Mouse (Mus musculus): ENCODE measurements around the gene Slc29a2. TPM values are rescaled to one million over a fixed set of nuclear protein-coding genes. Genes with fewer than 3 reads are reported as not detected.

Gene Slc29a2
- polyA plus RNA-seq, 1 experiment = 8.9 TPM

GRCm38 (mm10) chr19:5048138-5049056 lies 24.7 kb downstream of the Slc29a2 start:
- H3K36me3 ChIP-seq (ENCODE audit: control insufficient read depth, insufficient read depth) = peaks cover 46% of the 10 kb centered on the region
- H3K27me3 ChIP-seq (ENCODE audit: control insufficient read depth, insufficient read depth, insufficient read length) = no peaks in the 10 kb centered on the region
- TF ChIP-seq USF1 (IDR thresholded peaks at IDR 0.05; ENCODE audit: low read depth) = no peak
- no peak for TF ChIP-seq CTCF (IDR thresholded peaks at IDR 0.05; ENCODE audit: control insufficient read depth, insufficient read depth, insufficient read length)
- no peak for TF ChIP-seq MYOG (IDR thresholded peaks at IDR 0.05; ENCODE audit: control insufficient read depth, extremely low read depth, insufficient read length)
- no peak for TF ChIP-seq FOSL1 (IDR thresholded peaks at IDR 0.05; ENCODE audit: insufficient read depth, low read length, poor library complexity, severe bottlenecking)
- TF ChIP-seq CEBPB (IDR thresholded peaks at IDR 0.05; ENCODE audit: low read depth) = no peak
- no peak for TF ChIP-seq MAX (IDR thresholded peaks at IDR 0.05)
- TF ChIP-seq MYOD1 (IDR thresholded peaks at IDR 0.05; ENCODE audit: control insufficient read depth, insufficient read length, low read depth) = no peak
- peaks cover 34% of the 10 kb centered on the region for H3K79me3 ChIP-seq (ENCODE audit: low read depth)
- peaks cover 55% of the 10 kb centered on the region for H3K79me2 ChIP-seq (ENCODE audit: control insufficient read depth, insufficient read depth)
- no peak overlapping the region for H3ac ChIP-seq (ENCODE audit: control insufficient read depth, insufficient read length, low read depth)
- H3K4me3 ChIP-seq (ENCODE audit: insufficient read depth, poor library complexity, severe bottlenecking) = no peak overlapping the region

GRCm38 (mm10) chr19:5049325-5049724 lies 25.7 kb downstream of the Slc29a2 start:
- peaks cover 38% of the 10 kb centered on the region for H3K79me3 ChIP-seq (ENCODE audit: low read depth)
- H3K79me2 ChIP-seq (ENCODE audit: control insufficient read depth, insufficient read depth) = peaks cover 55% of the 10 kb centered on the region
- H3ac ChIP-seq (ENCODE audit: control insufficient read depth, insufficient read length, low read depth) = peak overlapping the region; percentile 7
- TF ChIP-seq FOSL1 (IDR thresholded peaks at IDR 0.05; ENCODE audit: insufficient read depth, low read length, poor library complexity, severe bottlenecking) = no peak
- TF ChIP-seq MAX (IDR thresholded peaks at IDR 0.05) = no peak
- no peak for TF ChIP-seq CEBPB (IDR thresholded peaks at IDR 0.05; ENCODE audit: low read depth)
- no peak for TF ChIP-seq USF1 (IDR thresholded peaks at IDR 0.05; ENCODE audit: low read depth)
- TF ChIP-seq CTCF (IDR thresholded peaks at IDR 0.05; ENCODE audit: control insufficient read depth, insufficient read depth, insufficient read length) = no peak
- TF ChIP-seq MYOD1 (IDR thresholded peaks at IDR 0.05; ENCODE audit: control insufficient read depth, insufficient read length, low read depth) = no peak
- no peak for TF ChIP-seq MYOG (IDR thresholded peaks at IDR 0.05; ENCODE audit: control insufficient read depth, extremely low read depth, insufficient read length)
- no peak overlapping the region for H3K4me3 ChIP-seq (ENCODE audit: insufficient read depth, poor library complexity, severe bottlenecking)
- H3K36me3 ChIP-seq (ENCODE audit: control insufficient read depth, insufficient read depth) = peaks cover 53% of the 10 kb centered on the region
- H3K27me3 ChIP-seq (ENCODE audit: control insufficient read depth, insufficient read depth, insufficient read length) = no peaks in the 10 kb centered on the region

DNA sequence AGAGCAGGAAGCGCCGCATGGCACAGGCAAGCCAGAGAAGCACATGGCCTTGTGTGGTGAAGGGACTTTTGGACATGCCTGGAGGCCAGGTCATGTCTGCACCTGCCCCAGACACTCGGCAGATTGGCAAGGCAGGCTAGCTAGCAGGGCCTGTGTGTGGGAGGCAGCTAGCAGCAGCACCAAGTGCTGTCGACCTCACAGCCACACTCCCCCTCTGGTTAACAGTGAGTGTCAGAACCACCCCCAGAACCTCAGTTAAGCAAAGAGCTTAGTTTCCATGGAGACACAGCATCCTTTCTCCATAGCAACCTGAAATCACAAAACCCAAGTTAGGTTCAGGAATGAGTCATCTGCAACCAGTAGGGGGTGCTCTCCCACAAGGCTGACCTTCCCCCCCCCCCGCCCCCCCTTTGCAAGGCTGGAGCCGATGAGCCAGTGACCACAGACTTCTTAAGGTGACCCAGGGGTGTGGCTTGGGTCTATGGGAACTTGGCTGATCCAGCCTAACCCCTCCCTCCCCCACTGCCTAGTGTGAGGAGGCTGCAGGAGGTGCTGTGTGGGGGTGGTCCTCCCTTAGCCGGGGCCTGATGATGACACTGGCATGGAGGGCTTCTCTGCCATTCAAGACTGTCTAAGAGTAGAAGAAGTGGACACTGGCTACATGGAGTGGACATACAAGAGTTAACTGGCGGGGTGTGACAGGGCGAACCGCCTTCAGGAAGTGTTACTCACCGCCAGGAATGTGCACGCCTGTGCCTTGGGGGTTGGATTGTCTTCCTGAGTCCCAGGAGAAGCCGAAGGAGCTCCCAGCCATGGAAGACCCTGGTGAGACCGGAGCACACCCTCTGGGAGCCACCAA lies 26.6 kb downstream of the Slc29a2 start, which contains the start of gene Rin1:
TSS of gene Rin1 (plus strand) at position 435 of the 859 bp plus-strand sequence.
- H3ac ChIP-seq (ENCODE audit: control insufficient read depth, insufficient read length, low read depth) = peak within 1 kb of the TSS; percentile 87
- H3K4me3 ChIP-seq (ENCODE audit: insufficient read depth, poor library complexity, severe bottlenecking) = peak within 1 kb of the TSS; percentile 84
- peaks cover 43% of the 10 kb centered on the region for H3K79me3 ChIP-seq (ENCODE audit: low read depth)
- TF ChIP-seq USF1 (IDR thresholded peaks at IDR 0.05; ENCODE audit: low read depth) = no peak
- TF ChIP-seq MAX (IDR thresholded peaks at IDR 0.05) = peak; percentile 70
- TF ChIP-seq CTCF (IDR thresholded peaks at IDR 0.05; ENCODE audit: control insufficient read depth, insufficient read depth, insufficient read length) = peak; percentile 25
- peak; percentile 54 for TF ChIP-seq MYOD1 (IDR thresholded peaks at IDR 0.05; ENCODE audit: control insufficient read depth, insufficient read length, low read depth)
- no peaks in the 10 kb centered on the region for H3K27me3 ChIP-seq (ENCODE audit: control insufficient read depth, insufficient read depth, insufficient read length)
- H3K79me2 ChIP-seq (ENCODE audit: control insufficient read depth, insufficient read depth) = peaks cover 57% of the 10 kb centered on the region
- H3K36me3 ChIP-seq (ENCODE audit: control insufficient read depth, insufficient read depth) = peaks cover 60% of the 10 kb centered on the region

- peak overlapping the region; percentile 87 for H3ac ChIP-seq (ENCODE audit: control insufficient read depth, insufficient read length, low read depth)
- peaks cover 63% of the 10 kb centered on the region for H3K36me3 ChIP-seq (ENCODE audit: control insufficient read depth, insufficient read depth)
- no peaks in the 10 kb centered on the region for H3K27me3 ChIP-seq (ENCODE audit: control insufficient read depth, insufficient read depth, insufficient read length)
- no peak for TF ChIP-seq CTCF (IDR thresholded peaks at IDR 0.05; ENCODE audit: control insufficient read depth, insufficient read depth, insufficient read length)
- TF ChIP-seq MAX (IDR thresholded peaks at IDR 0.05) = peak; percentile 56
- TF ChIP-seq FOSL1 (IDR thresholded peaks at IDR 0.05; ENCODE audit: insufficient read depth, low read length, poor library complexity, severe bottlenecking) = no peak
- peaks cover 56% of the 10 kb centered on the region for H3K79me2 ChIP-seq (ENCODE audit: control insufficient read depth, insufficient read depth)
- H3K4me3 ChIP-seq (ENCODE audit: insufficient read depth, poor library complexity, severe bottlenecking) = peak overlapping the region; percentile 84
- H3K79me3 ChIP-seq (ENCODE audit: low read depth) = peaks cover 43% of the 10 kb centered on the region
Measured at GRCm38 (mm10) chr19:5051031-5051430, 27.4 kb downstream of the Slc29a2 start.

- H3K36me3 ChIP-seq (ENCODE audit: control insufficient read depth, insufficient read depth) = peaks cover 61% of the 10 kb centered on the region
- H3ac ChIP-seq (ENCODE audit: control insufficient read depth, insufficient read length, low read depth) = peak overlapping the region; percentile 87
- no peak for TF ChIP-seq MYOD1 (IDR thresholded peaks at IDR 0.05; ENCODE audit: control insufficient read depth, insufficient read length, low read depth)
- TF ChIP-seq USF1 (IDR thresholded peaks at IDR 0.05; ENCODE audit: low read depth) = no peak
- TF ChIP-seq MAX (IDR thresholded peaks at IDR 0.05) = no peak
- TF ChIP-seq MYOG (IDR thresholded peaks at IDR 0.05; ENCODE audit: control insufficient read depth, extremely low read depth, insufficient read length) = no peak
- TF ChIP-seq CEBPB (IDR thresholded peaks at IDR 0.05; ENCODE audit: low read depth) = no peak
- TF ChIP-seq FOSL1 (IDR thresholded peaks at IDR 0.05; ENCODE audit: insufficient read depth, low read length, poor library complexity, severe bottlenecking) = no peak
- no peak for TF ChIP-seq CTCF (IDR thresholded peaks at IDR 0.05; ENCODE audit: control insufficient read depth, insufficient read depth, insufficient read length)
- H3K79me2 ChIP-seq (ENCODE audit: control insufficient read depth, insufficient read depth) = peaks cover 52% of the 10 kb centered on the region
- H3K4me3 ChIP-seq (ENCODE audit: insufficient read depth, poor library complexity, severe bottlenecking) = peak overlapping the region; percentile 84
- peaks cover 43% of the 10 kb centered on the region for H3K79me3 ChIP-seq (ENCODE audit: low read depth)
- no peaks in the 10 kb centered on the region for H3K27me3 ChIP-seq (ENCODE audit: control insufficient read depth, insufficient read depth, insufficient read length)
Measured at GRCm38 (mm10) chr19:5051515-5051914, 27.9 kb downstream of the Slc29a2 start.

All from C2C12 (cell line).